Mouse (Mus musculus) T-cell, adult 2 months (primary cell): ENCODE measurements around the gene Bok.

Experiments
- DNase-seq: peaks from one replicate; pipeline ENCODE4 v3.0.0; 2022; ENCODE audit warnings: low spot score

The Bok gene

GRCm38 (mm10) chr1:93691106-93691505 is 5.6 kb downstream of the Bok start:
- no peak for DNase-seq

DNA sequence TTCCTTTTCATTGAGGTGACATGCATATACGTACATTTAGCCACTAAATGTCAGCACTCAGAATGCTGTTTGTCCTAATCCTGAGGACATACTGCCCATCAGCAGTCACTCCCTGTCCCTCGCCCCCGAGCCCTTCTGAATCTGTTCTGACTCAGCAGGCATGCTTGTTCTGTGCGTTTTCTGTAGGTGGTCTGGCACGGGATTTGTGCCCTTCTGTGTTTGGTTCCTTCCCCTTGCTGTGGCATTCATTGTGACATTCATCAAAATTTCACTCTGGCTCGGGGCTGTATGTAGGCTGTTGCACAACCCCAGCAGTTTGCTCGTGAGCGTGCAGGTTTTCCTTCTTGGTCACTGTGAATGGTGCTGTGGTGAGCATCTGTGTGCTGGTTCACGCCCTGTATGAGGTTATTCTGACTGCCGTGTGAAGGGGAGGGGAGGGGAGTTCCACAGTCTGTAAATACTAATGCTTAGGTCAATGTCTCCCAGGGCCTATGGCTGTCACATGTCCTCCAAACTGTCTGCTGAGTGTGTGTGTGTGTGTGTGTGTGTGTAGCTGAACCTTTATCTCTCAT is 6.4 kb downstream of the Bok start:
- no peak for DNase-seq

GRCm38 (mm10) chr1:93692773-93693172 is 7.3 kb downstream of the Bok start:
- DNase-seq: no peak

GRCm38 (mm10) chr1:93693502-93693901 is 8.0 kb downstream of the Bok start:
- no peak for DNase-seq

DNA sequence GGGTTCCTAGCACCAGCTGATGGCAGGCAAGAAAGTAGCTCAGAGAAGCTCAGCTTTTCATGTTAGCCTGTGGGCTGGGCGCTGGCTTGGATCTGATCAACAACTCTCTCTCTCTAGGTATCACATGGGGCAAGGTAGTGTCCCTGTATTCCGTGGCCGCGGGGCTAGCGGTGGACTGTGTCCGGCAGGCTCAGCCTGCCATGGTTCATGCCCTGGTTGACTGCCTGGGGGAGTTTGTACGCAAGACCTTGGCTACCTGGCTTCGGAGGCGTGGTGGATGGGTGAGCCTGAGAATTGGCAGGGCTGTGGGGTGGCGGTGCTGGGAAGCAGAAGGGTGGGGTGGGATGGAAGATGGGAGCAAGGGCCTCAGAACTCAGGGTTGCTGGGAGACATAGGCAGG is 8.5 kb downstream of the Bok start:
- DNase-seq: no peak

GRCm38 (mm10) chr1:93694966-93695365 is 9.5 kb downstream of the Bok start:
- DNase-seq: no peak

DNA sequence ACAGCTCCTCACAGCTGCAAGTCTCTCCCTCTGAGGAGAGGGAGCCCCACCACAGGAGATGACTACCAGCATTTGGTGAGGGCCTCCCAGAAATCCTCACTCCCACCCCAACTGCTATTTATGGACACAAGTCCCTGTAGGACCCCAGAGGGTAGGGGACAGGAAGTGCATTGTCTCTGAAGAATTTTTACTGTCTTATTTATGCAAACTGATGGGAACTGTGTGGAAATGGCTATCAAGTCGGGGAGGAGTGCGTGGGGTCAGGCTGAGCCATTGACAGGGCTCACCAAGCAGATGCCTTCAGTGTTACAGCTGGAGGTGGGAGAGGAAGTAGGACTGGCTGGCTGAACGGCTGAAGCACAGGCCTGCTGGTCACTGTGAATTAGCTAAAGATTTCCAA is 11.9 kb downstream of the Bok start:
- no peak for DNase-seq

GRCm38 (mm10) chr1:93699159-93699558 is 13.7 kb downstream of the Bok start:
- no peak for DNase-seq

DNA sequence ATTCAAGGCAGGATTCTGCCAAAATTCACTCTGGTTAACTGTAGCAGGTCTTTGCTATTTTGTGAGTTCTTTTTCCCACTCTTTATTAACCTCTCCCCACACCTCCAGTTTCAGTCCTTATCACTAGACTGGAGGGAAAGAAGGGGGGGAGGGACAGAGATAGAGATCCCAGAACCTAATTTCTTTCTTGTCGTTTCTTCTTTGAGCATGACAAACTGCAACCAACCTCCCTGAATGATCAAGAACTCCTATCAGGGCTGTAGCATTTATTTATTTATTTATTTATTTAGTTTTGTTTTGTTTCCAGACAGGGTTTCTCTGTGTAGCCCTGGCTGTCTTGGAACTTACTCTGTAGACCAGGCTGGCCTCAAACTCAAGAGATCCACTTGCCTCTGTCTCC is 16.6 kb downstream of the Bok start:
- DNase-seq: no peak

DNA sequence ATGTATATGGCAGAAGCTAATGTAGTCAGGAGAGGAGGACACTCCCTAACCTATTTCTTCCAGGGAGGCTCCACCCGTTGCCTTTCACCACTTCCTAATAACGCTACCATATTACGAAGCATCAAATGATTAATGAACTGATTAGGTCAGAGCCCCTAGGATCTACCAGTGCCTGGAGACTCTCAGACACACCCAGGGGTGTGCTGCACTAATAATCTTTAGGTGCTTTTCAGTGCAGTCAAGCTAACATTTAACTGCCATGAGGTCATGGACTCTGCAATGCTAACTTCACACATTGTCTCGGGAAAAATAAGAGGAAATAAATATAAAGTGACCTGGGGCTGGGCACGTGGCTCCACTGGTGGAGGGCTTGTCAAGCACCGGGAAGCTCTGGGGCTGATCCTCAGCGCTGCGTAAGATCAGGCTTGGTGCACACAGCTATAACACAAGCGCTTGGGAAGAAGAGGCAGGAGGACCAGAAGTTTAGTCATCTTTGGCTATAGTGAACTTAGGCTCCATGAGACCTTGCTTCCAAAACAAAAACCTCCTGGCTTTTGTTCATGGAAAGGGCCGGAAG is 18.1 kb downstream of the Bok start:
- no peak for DNase-seq

DNA sequence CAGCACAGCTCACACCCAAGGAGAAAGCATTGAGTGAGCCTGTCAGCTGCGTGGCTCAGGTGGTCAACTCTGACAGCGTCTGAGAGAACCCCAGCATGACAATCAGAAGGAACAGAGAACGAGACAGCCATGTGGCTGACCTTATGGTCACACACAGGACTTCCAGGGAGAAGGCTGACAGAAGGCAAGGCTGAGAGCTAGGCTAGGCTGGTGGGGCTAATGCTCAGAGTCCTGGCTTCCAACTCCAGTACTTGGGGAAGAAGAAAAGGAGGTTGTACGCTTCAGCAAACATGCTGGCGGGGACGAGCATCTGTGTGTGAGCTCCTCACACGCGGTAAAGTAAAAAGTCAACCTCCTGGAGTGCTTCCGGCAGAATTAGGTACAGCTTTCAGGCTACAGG is 18.9 kb downstream of the Bok start:
- DNase-seq: no peak

DNA sequence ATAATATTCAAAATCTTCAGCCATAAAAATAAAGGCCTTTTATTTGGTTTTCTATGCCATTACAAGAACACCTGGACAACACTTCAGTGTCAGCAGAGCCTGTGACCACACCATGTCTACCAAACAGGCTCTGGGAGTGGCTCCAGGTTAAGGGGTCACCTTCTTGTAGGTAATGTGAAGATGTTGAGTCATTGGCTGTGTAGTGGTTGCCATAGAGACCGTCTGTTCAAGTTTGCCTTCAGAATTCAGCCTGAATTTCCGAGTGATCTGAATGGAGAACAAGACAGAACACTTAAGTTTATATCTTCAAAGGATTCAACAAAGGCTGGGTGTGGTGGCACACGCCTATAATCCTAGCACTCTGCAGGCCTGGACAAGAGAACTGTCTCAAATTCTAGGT is 19.9 kb downstream of the Bok start:
- DNase-seq: no peak

- DNase-seq: no peak
Observed at GRCm38 (mm10) chr1:93716166-93716565, 30.7 kb downstream of the Bok start.

DNA sequence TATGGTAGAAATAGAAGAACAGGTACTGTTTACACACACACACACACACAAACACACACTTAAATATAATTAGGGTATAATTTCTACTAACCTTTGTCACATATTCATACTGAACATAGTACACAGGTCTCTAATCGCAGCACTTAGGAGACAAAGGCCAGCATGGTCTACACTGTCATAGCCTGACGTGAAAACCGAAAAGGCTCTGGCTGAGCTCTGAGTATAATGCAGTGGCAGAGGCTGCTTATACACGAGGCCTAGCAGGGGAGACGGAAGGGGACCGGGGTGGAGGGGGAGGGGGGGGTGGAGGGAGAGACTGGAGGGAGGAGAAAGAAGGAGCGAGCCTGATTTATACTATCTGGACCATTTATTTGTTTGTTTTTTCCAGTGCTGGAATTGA is 36.1 kb downstream of the Bok start:
- DNase-seq: no peak

GRCm38 (mm10) chr1:93724623-93725022 is 39.2 kb downstream of the Bok start:
- DNase-seq: no peak

DNA sequence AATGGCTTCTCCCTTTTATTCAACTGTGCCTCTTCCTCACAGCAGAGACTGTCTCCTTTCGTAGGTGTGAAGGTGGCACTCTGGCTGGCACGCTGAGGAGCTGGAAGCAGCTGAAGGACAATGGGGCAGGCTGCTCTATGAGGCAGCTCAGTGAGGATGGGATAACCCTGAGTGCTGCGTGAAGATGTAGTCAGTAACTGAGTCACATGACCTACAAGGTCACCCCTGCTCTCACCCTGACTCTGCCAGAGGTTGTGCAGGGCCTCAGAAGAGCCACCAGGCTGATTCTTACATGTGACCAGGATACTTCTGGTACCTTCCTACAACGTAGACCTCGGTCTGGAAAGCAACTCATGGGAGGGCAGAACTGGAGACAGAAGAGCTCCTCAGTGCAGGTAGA is 40.2 kb downstream of the Bok start:
- no peak for DNase-seq

GRCm38 (mm10) chr1:93726116-93726515 is 40.7 kb downstream of the Bok start:
- no peak for DNase-seq

GRCm38 (mm10) chr1:93726974-93727373 is 41.5 kb downstream of the Bok start:
- DNase-seq: peak; percentile 28

DNA sequence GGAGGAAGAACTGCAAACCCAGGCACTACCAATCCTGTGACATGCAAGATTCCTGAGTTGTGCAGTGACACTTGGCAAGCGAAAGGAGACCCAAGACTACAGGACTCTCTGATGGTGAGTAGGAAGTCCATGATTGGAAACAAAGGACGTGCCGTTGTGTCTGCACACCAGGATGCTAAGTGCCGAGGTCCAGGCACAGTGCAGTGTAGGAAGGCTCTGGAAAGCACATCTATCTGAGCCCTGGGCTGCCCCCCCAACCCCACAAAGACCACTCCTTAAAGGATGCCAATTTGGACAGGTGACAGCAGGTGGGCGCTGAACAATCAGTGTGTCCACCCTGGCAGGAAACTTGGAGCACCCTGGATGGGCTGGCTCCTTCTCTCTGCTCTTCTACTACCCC is 45.6 kb downstream of the Bok start:
- DNase-seq: no peak

GRCm38 (mm10) chr1:93731880-93732281 is 46.4 kb downstream of the Bok start:
- no peak for DNase-seq

GRCm38 (mm10) chr1:93735859-93736258 is 50.4 kb downstream of the Bok start:
- DNase-seq: peak; percentile 22

- no peak for DNase-seq
Observed at GRCm38 (mm10) chr1:93737711-93738110, 52.3 kb downstream of the Bok start.

- DNase-seq: no peak
Observed at GRCm38 (mm10) chr1:93740671-93741070, 55.2 kb downstream of the Bok start.

DNA sequence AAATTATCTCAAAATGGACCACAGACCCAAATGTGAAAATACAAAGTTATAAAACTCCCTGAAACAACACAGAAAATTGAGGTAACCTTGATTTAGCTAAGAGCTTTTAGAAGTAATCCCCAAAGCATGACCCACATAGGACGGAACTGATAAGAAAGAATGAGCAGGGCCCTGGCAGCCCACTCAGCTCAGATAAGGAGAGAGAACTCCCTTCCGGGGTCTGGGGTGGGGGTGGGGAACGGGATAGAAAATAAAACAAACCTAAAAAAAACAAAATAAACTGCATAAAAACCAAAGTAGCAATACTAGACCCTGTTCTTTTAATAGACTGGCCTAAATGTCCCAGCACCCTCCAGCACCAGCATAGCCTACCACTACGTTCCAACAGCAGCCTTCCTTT is 56.5 kb downstream of the Bok start:
- no peak for DNase-seq

DNA sequence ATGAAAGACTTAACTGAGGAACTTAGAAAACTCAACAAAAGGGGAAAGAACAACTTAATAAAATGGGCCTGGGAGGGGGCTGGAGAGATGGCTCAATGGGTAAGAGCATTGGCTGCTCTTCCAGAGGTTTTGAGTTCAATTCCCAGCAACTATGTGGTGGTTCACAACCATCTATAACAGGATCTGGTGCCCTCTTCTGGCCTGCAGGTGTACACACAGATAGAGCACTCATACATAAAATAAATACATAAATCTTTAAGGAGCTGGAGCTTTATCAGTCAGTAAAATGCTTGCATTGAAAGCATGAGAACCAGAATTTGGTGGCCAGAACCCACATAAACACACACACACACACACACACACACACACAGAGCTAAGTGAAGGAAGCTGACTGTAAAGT is 57.5 kb downstream of the Bok start:
- peak; percentile 7 for DNase-seq
